Comparison of ENCODE assay signal across 10 mouse cellular contexts in genomic region chr19:48391551-48391950, GRCm38 (mm10).
A peak's percentile ranks its signal among the peaks of the same experiment; 100 is the strongest.
DNase-seq lines count a peak whose midpoint lies in the region; ATAC-seq and TF ChIP-seq lines count a peak whose summit lies in the region.
"Had no signal": no experiment of that assay in that cellular context is flagged by ENCODE, and none has a peak within 500 bp of the region (broad histone marks: within the 10 kb centered on the region; RNA-seq: fewer than 3 reads in every experiment).

No protein-coding gene starts in this region.

- WGBS in forebrain, embryonic 11.5 days = 79% methylated on average over 1 of the region's 1 CpGs
- 82% methylated on average over 1 of the region's 1 CpGs for WGBS in forebrain, embryonic 10.5 days
- WGBS in forebrain, postnatal 0 days = 43% methylated on average over 1 of the region's 1 CpGs

- peak; percentile 63 for ATAC-seq in forebrain, embryonic 11.5 days (replicated peaks; ENCODE audit: low FRiP score)
- no peak; the same call in 1 of the 2 replicates for ATAC-seq in forebrain, postnatal 0 days
- no peak for ATAC-seq in granulocyte monocyte progenitor cell, adult 5-6 weeks (replicated peaks; ENCODE audit: poor library complexity, severe bottlenecking)

- H3K27ac ChIP-seq in forebrain, embryonic 11.5 days (ENCODE audit: low read depth, low read length) = no peak overlapping the region
- H3K27ac ChIP-seq in forebrain, embryonic 10.5 days = no peak overlapping the region
- H3K27ac ChIP-seq in forebrain, postnatal 0 days (ENCODE audit: low read depth, low read length) = no peak overlapping the region
- H3K27ac ChIP-seq: liver, embryonic 15.5 days had no signal

- H3K36me3 ChIP-seq in forebrain, embryonic 11.5 days (ENCODE audit: control insufficient read depth, insufficient read depth, low read length) = no peaks in the 10 kb centered on the region
- no peaks in the 10 kb centered on the region for H3K36me3 ChIP-seq in forebrain, embryonic 10.5 days (replicated peaks)
- no peaks in the 10 kb centered on the region for H3K36me3 ChIP-seq in forebrain, postnatal 0 days (ENCODE audit: insufficient read depth)
- H3K36me3 ChIP-seq: liver, embryonic 15.5 days had no signal

- H3K27me3 ChIP-seq in forebrain, embryonic 11.5 days (ENCODE audit: control insufficient read depth, insufficient read depth, low read length) = no peaks in the 10 kb centered on the region; the same call in 1 of the 2 replicates
- no peaks in the 10 kb centered on the region; the same call in 1 of the 2 replicates for H3K27me3 ChIP-seq in forebrain, embryonic 10.5 days (ENCODE audit: poor library complexity, severe bottlenecking)
- no peaks in the 10 kb centered on the region for H3K27me3 ChIP-seq in forebrain, postnatal 0 days (ENCODE audit: insufficient read depth, low read length)
- H3K27me3 ChIP-seq: liver, embryonic 15.5 days had no signal

- no peak overlapping the region for H3K4me3 ChIP-seq in forebrain, embryonic 11.5 days (ENCODE audit: low read depth, low read length)
- no peak overlapping the region for H3K4me3 ChIP-seq in forebrain, embryonic 10.5 days
- no peak overlapping the region for H3K4me3 ChIP-seq in forebrain, postnatal 0 days (ENCODE audit: low read depth, low read length)
- H3K4me3 ChIP-seq: liver, embryonic 15.5 days had no signal

- no peak for DNase-seq in forebrain, embryonic 11.5 days (ENCODE audit: low spot score)
- DNase-seq in forebrain, embryonic 10.5 days (ENCODE audit: extremely low spot score, low spot score) = no peak
- DNase-seq in left cerebral cortex, adult 11 months (ENCODE audit: low spot score) = peak; percentile 37
- DNase-seq in left cerebral cortex, adult 8-10 months (ENCODE audit: low spot score in 2 of 2) = no peak
- DNase-seq in forebrain, postnatal 0 days = peak; percentile 73
- peak; percentile 33 for DNase-seq in retina, postnatal 1 day
- DNase-seq in cerebellum, postnatal 4 days (ENCODE audit: low spot score in 2 of 2) = no peak
- DNase-seq: cerebellum, adult 9-11 months had no signal

- no peaks in the 10 kb centered on the region for H3K9me3 ChIP-seq in forebrain, embryonic 11.5 days (ENCODE audit: control insufficient read depth, low read length)
- no peaks in the 10 kb centered on the region for H3K9me3 ChIP-seq in forebrain, embryonic 10.5 days
- H3K9me3 ChIP-seq in forebrain, postnatal 0 days (ENCODE audit: low read length) = no peaks in the 10 kb centered on the region
- H3K9me3 ChIP-seq: liver, embryonic 15.5 days had no signal

- peak; percentile 75 for TF ChIP-seq CTCF in forebrain, postnatal 0 days (IDR thresholded peaks at IDR 0.05; ENCODE audit: low read depth)

- H3K4me1 ChIP-seq in forebrain, embryonic 11.5 days (replicated peaks; ENCODE audit: control insufficient read depth, insufficient read depth, low read length) = no peaks in the 10 kb centered on the region
- H3K4me1 ChIP-seq in forebrain, embryonic 10.5 days = peaks cover 4% of the 10 kb centered on the region; the same call in 1 of the 2 replicates
- H3K4me1 ChIP-seq in forebrain, postnatal 0 days (ENCODE audit: insufficient read depth) = no peaks in the 10 kb centered on the region
- H3K4me1 ChIP-seq: liver, embryonic 15.5 days had no signal

- no peak overlapping the region for H3K9ac ChIP-seq in forebrain, embryonic 11.5 days (ENCODE audit: low read length)
- H3K9ac ChIP-seq in forebrain, postnatal 0 days = no peak overlapping the region
- H3K9ac ChIP-seq: liver, embryonic 15.5 days had no signal

- H3K4me2 ChIP-seq in forebrain, embryonic 11.5 days (ENCODE audit: low read depth, low read length, severe bottlenecking) = no peak overlapping the region
- no peak overlapping the region for H3K4me2 ChIP-seq in forebrain, postnatal 0 days (ENCODE audit: low read depth)
- H3K4me2 ChIP-seq: liver, embryonic 15.5 days had no signal

Comparison
In these comparisons a context has a peak if more than half of its experiments do, and no peak if none do; other contexts are left out.
1. DNase-seq: peak in left cerebral cortex, adult 11 months (single experiment), forebrain, postnatal 0 days (single experiment) and retina, postnatal 1 day (single experiment); none in forebrain, embryonic 11.5 days (single experiment), forebrain, embryonic 10.5 days (single experiment), left cerebral cortex, adult 8-10 months (0 of 2) and cerebellum, postnatal 4 days (0 of 2).